Mouse (Mus musculus) stomach, embryonic 16.5 days (tissue): ENCODE results near the gene Ndst4. TPM values are rescaled to one million over a fixed set of nuclear protein-coding genes. Genes with fewer than 3 reads are reported as not detected.

Experiments
- ATAC-seq: fragments of 200-750 bp; cut with Nextera tagmentation; 2 replicates; pipeline ENCODE4 v1.8.0; 2017; ENCODE audit warnings: moderate number of reproducible peaks, moderate TSS enrichment; ENCODE audit not compliant: insufficient read depth, low FRiP score
- H3K27ac ChIP-seq: fragments of 300-500 bp; sonication (generic); 2 replicates; pipeline ENCODE4 v1.5.1; 2014; ENCODE audit warnings: low read length
- H3K27me3 ChIP-seq: fragments of 300-500 bp; sonication (generic); 2 replicates; pipeline ENCODE4 v1.6.1; 2014; ENCODE audit warnings: low read length, control low read depth, mixed read lengths; ENCODE audit not compliant: control insufficient read depth, insufficient read depth
- H3K36me3 ChIP-seq: fragments of 300-500 bp; sonication (generic); 2 replicates; pipeline ENCODE4 v1.6.1; 2014; ENCODE audit warnings: low read length; ENCODE audit not compliant: control insufficient read depth, insufficient read depth
- H3K4me1 ChIP-seq: fragments of 300-500 bp; sonication (generic); 2 replicates; pipeline ENCODE4 v1.6.1; 2014; ENCODE audit warnings: low read length, control low read depth, mixed read lengths; ENCODE audit not compliant: control insufficient read depth, insufficient read depth
- H3K4me2 ChIP-seq: fragments of 300-500 bp; sonication (generic); 2 replicates; pipeline ENCODE4 v1.6.1; 2014; ENCODE audit warnings: low read depth, low read length, mixed read lengths
- H3K4me3 ChIP-seq: fragments of 300-500 bp; sonication (generic); replicated peaks from 2 replicates; pipeline ENCODE4 v1.5.1; 2014; ENCODE audit warnings: mild to moderate bottlenecking, low read length
- H3K9ac ChIP-seq: fragments of 300-500 bp; sonication (generic); 2 replicates; pipeline ENCODE4 v1.6.1; 2014; ENCODE audit warnings: low read length
- H3K9me3 ChIP-seq: fragments of 300-500 bp; sonication (generic); replicated peaks from 2 replicates; pipeline ENCODE4 v1.6.1; 2016; ENCODE audit warnings: low read length, control low read depth; ENCODE audit not compliant: control insufficient read depth
- WGBS: fragments of 180-500 bp; shearing (Covaris S2); extraction: QIAGEN DNeasy Blood & Tissue Kit; methylation state at CpG from one replicate; pipeline ENCODE4 v1.1.7; 2014; 5-methylcytosine and 5-hydroxymethylcytosine counted together
- polyA plus RNA-seq: library from polyadenylated mRNA; unstranded; fragments of >200 nt; fragmentation: Nextera tagmentation; extraction: Ambion mirVana; gene quantifications from 2 replicates; pipeline ENCODE4 v1.2.1, GENCODE M21; 2015

Gene Ndst4
- 0.27 and 0.50 TPM in 2 replicates for polyA plus RNA-seq

- Histone ChIP-seq H3K36me3 (no peaks in the 10 kb centered on the region), H3K4me1 (peaks cover 7% of the 10 kb centered on the region), H3K27me3 (no peaks in the 10 kb centered on the region), H3K4me2 (peak within 1 kb of the TSS; percentile 64), H3K9ac (peak within 1 kb of the TSS; percentile 60), H3K27ac (no peak within 1 kb of the TSS), H3K4me3 (peak within 1 kb of the TSS; percentile 43), H3K9me3 (no peaks in the 10 kb centered on the region)
- WGBS: 18% methylated on average over 14 of the region's 14 CpGs
- ATAC-seq: peak; percentile 53; the same call in 1 of the 2 replicates
These were observed at the start of gene Ndst4 for GRCm38 (mm10) chr3:125403601-125404396. Gene Ndst4, plus strand, starts transcription at chr3:125404076.

- Histone ChIP-seq H3K4me1 (no peaks in the 10 kb centered on the region), H3K27ac (no peak overlapping the region), H3K36me3 (no peaks in the 10 kb centered on the region), H3K9me3 (no peaks in the 10 kb centered on the region), H3K27me3 (no peaks in the 10 kb centered on the region), H3K4me2 (no peak overlapping the region), H3K9ac (no peak overlapping the region), H3K4me3 (no peak overlapping the region)
- 51% methylated on average over 3 of the region's 3 CpGs for WGBS
- no peak for ATAC-seq
These were observed 6.4 kb upstream of the Ndst4 start for GRCm38 (mm10) chr3:125397443-125397842.

- no peak overlapping the region for H3K9ac ChIP-seq
- H3K27me3 ChIP-seq: no peaks in the 10 kb centered on the region
- no peaks in the 10 kb centered on the region for H3K9me3 ChIP-seq
- no peak overlapping the region for H3K4me3 ChIP-seq
- H3K27ac ChIP-seq: no peak overlapping the region
- ATAC-seq: no peak
- WGBS: 31% methylated on average over 2 of the region's 2 CpGs
- no peaks in the 10 kb centered on the region for H3K36me3 ChIP-seq
- no peak overlapping the region for H3K4me2 ChIP-seq
- H3K4me1 ChIP-seq: peaks cover 7% of the 10 kb centered on the region
These were observed 2.6 kb downstream of the Ndst4 start for GRCm38 (mm10) chr3:125406456-125406855.

- no peaks in the 10 kb centered on the region for H3K9me3 ChIP-seq
- H3K27me3 ChIP-seq: no peaks in the 10 kb centered on the region
- H3K27ac ChIP-seq: no peak overlapping the region
- WGBS: 60% methylated on average over 3 of the region's 3 CpGs
- H3K4me2 ChIP-seq: no peak overlapping the region
- H3K4me1 ChIP-seq: peaks cover 7% of the 10 kb centered on the region
- no peak for ATAC-seq
- H3K9ac ChIP-seq: no peak overlapping the region
- no peak overlapping the region for H3K4me3 ChIP-seq
- no peaks in the 10 kb centered on the region for H3K36me3 ChIP-seq
These were observed 3.1 kb downstream of the Ndst4 start for GRCm38 (mm10) chr3:125406991-125407390.

GRCm38 (mm10) chr3:125466894-125467652, 63.2 kb downstream of the Ndst4 start:
- no peak overlapping the region for H3K9ac ChIP-seq
- ATAC-seq: no peak
- no peaks in the 10 kb centered on the region for H3K36me3 ChIP-seq
- no peaks in the 10 kb centered on the region for H3K9me3 ChIP-seq
- no peak overlapping the region for H3K27ac ChIP-seq
- no peaks in the 10 kb centered on the region for H3K27me3 ChIP-seq
- H3K4me3 ChIP-seq: no peak overlapping the region
- H3K4me1 ChIP-seq: no peaks in the 10 kb centered on the region
- WGBS: 42% methylated on average over 6 of the region's 6 CpGs
- H3K4me2 ChIP-seq: no peak overlapping the region

- H3K9me3 ChIP-seq: no peaks in the 10 kb centered on the region
- H3K36me3 ChIP-seq: no peaks in the 10 kb centered on the region
- no peaks in the 10 kb centered on the region for H3K4me1 ChIP-seq
- no peak overlapping the region for H3K4me2 ChIP-seq
- no peaks in the 10 kb centered on the region for H3K27me3 ChIP-seq
- no peak overlapping the region for H3K9ac ChIP-seq
- no peak overlapping the region for H3K27ac ChIP-seq
- no peak overlapping the region for H3K4me3 ChIP-seq
- 54% methylated on average over 5 of the region's 5 CpGs for WGBS
- ATAC-seq: no peak
These were observed 106.2 kb downstream of the Ndst4 start for GRCm38 (mm10) chr3:125510102-125510501.

- WGBS: 81% methylated on average over 8 of the region's 8 CpGs
- ATAC-seq: no peak
These were observed 129.5 kb downstream of the Ndst4 start for GRCm38 (mm10) chr3:125533371-125533770.

GRCm38 (mm10) chr3:125570602-125571001, 166.7 kb downstream of the Ndst4 start:
- Histone ChIP-seq H3K4me2 (no peak overlapping the region), H3K36me3 (no peaks in the 10 kb centered on the region), H3K27ac (no peak overlapping the region), H3K4me3 (no peak overlapping the region), H3K9ac (no peak overlapping the region), H3K9me3 (no peaks in the 10 kb centered on the region), H3K27me3 (no peaks in the 10 kb centered on the region), H3K4me1 (no peaks in the 10 kb centered on the region)
- WGBS: 66% methylated on average over 2 of the region's 2 CpGs
- no peak for ATAC-seq

More at GRCm38 (mm10) chr3:125533371-125533770, 129.5 kb downstream of the Ndst4 start:
- no peaks in the 10 kb centered on the region for H3K36me3 ChIP-seq
- no peak overlapping the region for H3K4me3 ChIP-seq
- H3K27ac ChIP-seq: no peak overlapping the region
- H3K9me3 ChIP-seq: no peaks in the 10 kb centered on the region
- H3K4me1 ChIP-seq: no peaks in the 10 kb centered on the region
- no peak overlapping the region for H3K4me2 ChIP-seq
- H3K9ac ChIP-seq: no peak overlapping the region
- H3K27me3 ChIP-seq: no peaks in the 10 kb centered on the region

GRCm38 (mm10) chr3:125632233-125632632, 228.4 kb downstream of the Ndst4 start:
- Histone ChIP-seq H3K4me3 (no peak overlapping the region), H3K27ac (no peak overlapping the region), H3K36me3 (no peaks in the 10 kb centered on the region), H3K9me3 (no peaks in the 10 kb centered on the region), H3K4me1 (no peaks in the 10 kb centered on the region), H3K27me3 (no peaks in the 10 kb centered on the region), H3K9ac (no peak overlapping the region), H3K4me2 (no peak overlapping the region)
- 72% methylated on average over 2 of the region's 2 CpGs for WGBS
- ATAC-seq: no peak
